Mouse (Mus musculus): ENCODE data around the gene Irf3. TPM values are rescaled to one million over a fixed set of nuclear protein-coding genes. Genes with fewer than 3 reads are reported as not detected.

Gene Irf3
- polyA plus RNA-seq, 1 experiment: 108 TPM

DNA sequence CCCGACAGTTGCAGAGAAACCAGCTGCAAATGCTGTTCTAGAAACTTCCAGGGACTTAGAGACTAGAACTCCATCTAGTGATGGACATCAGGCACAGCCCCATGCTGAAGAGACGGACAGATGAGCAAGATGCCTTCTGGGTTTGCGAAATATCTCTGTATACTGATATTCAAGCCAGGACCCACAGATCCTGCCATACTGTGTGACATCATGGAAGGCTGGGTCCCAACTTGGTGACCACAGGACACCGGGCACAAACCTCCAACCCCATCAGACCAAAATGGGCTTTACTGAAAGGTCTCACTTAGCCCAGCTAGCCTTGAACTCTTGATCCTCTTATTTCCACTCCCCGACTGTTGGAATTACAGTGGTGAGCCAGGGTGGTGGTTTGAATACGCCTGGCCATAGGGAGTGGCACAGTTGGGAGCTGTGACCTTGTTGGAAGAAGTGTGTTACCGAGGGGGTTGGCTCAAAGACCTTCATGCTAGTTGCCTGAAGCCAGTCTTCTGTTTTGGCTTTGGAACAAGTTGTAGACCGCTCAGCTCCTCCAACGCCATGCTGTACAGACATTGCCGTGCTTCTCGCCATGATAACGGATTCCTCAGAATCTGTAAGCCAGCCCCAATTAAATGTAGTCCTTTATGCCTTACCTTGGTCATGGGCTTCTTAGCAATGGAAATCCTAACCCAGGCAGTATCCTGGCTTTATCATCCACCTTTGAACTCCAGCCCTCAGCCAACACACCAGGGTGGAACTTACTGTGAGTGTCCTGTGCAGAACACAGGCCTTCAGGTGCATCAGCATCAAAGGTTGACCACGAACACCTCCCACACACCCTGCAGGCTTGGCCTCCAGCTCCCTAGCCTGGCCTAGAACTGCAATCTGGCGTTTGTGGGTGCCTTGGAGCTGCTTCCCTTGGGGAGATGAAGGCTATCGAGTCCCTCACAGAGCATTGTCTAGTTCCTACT, 27.1 kb downstream of the Irf3 start:
- H3K4me1 ChIP-seq (ENCODE audit: control insufficient read depth, insufficient read depth, low read length): peaks cover 2% of the 10 kb centered on the region; the same call in 1 of the 2 replicates
- TF ChIP-seq POLR2A (IDR thresholded peaks at IDR 0.05; ENCODE audit: control insufficient read depth, low read depth, low read length) (no peak), CTCF (IDR thresholded peaks at IDR 0.05; ENCODE audit: control insufficient read depth, insufficient read depth, insufficient replicate concordance, low read depth, low read length) (no peak)
- H3K4me3 ChIP-seq (ENCODE audit: control insufficient read depth, low read depth, low read length): no peak overlapping the region
- H3K36me3 ChIP-seq (ENCODE audit: control insufficient read depth, insufficient read depth, low read length): no peaks in the 10 kb centered on the region
- H3K27ac ChIP-seq (ENCODE audit: control insufficient read depth, insufficient read depth, low read depth, low read length): no peak overlapping the region
- no peaks in the 10 kb centered on the region for H3K27me3 ChIP-seq (ENCODE audit: control insufficient read depth, insufficient read depth, low read length)

- Histone ChIP-seq H3K27ac (ENCODE audit: control insufficient read depth, insufficient read depth, low read depth, low read length) (no peak overlapping the region; the same call in 1 of the 2 replicates), H3K4me3 (ENCODE audit: control insufficient read depth, low read depth, low read length) (no peak overlapping the region), H3K36me3 (ENCODE audit: control insufficient read depth, insufficient read depth, low read length) (no peaks in the 10 kb centered on the region), H3K4me1 (ENCODE audit: control insufficient read depth, insufficient read depth, low read length) (peaks cover 2% of the 10 kb centered on the region; the same call in 1 of the 2 replicates), H3K27me3 (ENCODE audit: control insufficient read depth, insufficient read depth, low read length) (no peaks in the 10 kb centered on the region)
- TF ChIP-seq CTCF (IDR thresholded peaks at IDR 0.05; ENCODE audit: control insufficient read depth, insufficient read depth, insufficient replicate concordance, low read depth, low read length) (no peak), POLR2A (IDR thresholded peaks at IDR 0.05; ENCODE audit: control insufficient read depth, low read depth, low read length) (no peak)
Measured at GRCm38 (mm10) chr7:45025601-45026220, 28.3 kb downstream of the Irf3 start.

GRCm38 (mm10) chr7:45026256-45026655, 28.8 kb downstream of the Irf3 start:
- H3K27ac ChIP-seq (ENCODE audit: control insufficient read depth, insufficient read depth, low read depth, low read length): no peak overlapping the region
- TF ChIP-seq POLR2A (IDR thresholded peaks at IDR 0.05; ENCODE audit: control insufficient read depth, low read depth, low read length) (no peak), CTCF (IDR thresholded peaks at IDR 0.05; ENCODE audit: control insufficient read depth, insufficient read depth, insufficient replicate concordance, low read depth, low read length) (no peak)
- no peaks in the 10 kb centered on the region for H3K36me3 ChIP-seq (ENCODE audit: control insufficient read depth, insufficient read depth, low read length)
- no peak overlapping the region for H3K4me3 ChIP-seq (ENCODE audit: control insufficient read depth, low read depth, low read length)
- H3K27me3 ChIP-seq (ENCODE audit: control insufficient read depth, insufficient read depth, low read length): no peaks in the 10 kb centered on the region
- peaks cover 2% of the 10 kb centered on the region; the same call in 1 of the 2 replicates for H3K4me1 ChIP-seq (ENCODE audit: control insufficient read depth, insufficient read depth, low read length)

DNA sequence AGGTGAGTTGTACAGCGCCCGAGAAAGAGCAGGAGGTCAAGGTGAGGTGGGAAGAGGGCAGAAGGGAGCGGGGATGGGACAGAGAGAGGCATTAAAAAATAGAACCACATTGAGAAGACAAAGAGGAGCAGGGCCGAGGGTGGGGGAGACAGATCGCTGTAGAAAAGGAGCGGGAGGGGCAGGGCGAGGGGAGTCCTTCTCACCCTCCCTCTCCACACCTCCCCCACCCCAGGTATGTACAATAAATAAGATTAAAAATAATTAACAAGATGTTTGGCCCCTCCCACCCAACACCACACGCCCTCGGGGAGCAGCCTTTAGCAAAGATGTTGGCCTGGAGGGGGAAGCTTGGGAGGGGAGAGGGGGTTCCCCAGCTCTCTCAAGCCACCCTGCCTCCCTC, 30.3 kb downstream of the Irf3 start:
- Histone ChIP-seq H3K36me3 (ENCODE audit: control insufficient read depth, insufficient read depth, low read length) (no peaks in the 10 kb centered on the region), H3K27me3 (ENCODE audit: control insufficient read depth, insufficient read depth, low read length) (no peaks in the 10 kb centered on the region), H3K4me1 (ENCODE audit: control insufficient read depth, insufficient read depth, low read length) (peaks cover 2% of the 10 kb centered on the region; the same call in 1 of the 2 replicates), H3K27ac (ENCODE audit: control insufficient read depth, insufficient read depth, low read depth, low read length) (no peak overlapping the region), H3K4me3 (ENCODE audit: control insufficient read depth, low read depth, low read length) (no peak overlapping the region)
- TF ChIP-seq POLR2A (IDR thresholded peaks at IDR 0.05; ENCODE audit: control insufficient read depth, low read depth, low read length): no peak
- no peak for TF ChIP-seq CTCF (IDR thresholded peaks at IDR 0.05; ENCODE audit: control insufficient read depth, insufficient read depth, insufficient replicate concordance, low read depth, low read length)

DNA sequence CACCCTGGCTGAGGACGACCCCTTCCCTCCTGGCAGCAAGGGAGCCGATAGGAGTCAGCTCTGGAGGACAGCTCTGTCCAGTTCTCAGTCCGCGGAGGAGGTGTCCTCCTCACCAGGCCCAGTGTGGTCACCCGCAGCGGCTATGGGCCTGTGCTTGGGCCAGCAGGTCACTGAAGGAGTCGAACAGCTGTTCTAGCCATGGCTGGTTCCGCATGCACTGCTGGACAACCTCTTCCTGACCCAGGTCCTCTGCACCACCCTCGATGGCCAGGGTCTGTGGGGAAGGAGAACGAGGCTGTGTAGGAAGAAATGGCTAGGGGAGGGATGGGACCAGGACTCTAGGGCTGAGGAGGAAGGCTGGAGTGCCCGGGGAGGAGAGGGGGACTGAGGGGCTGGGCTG, 30.9 kb downstream of the Irf3 start:
- no peak overlapping the region for H3K27ac ChIP-seq (ENCODE audit: control insufficient read depth, insufficient read depth, low read depth, low read length)
- H3K27me3 ChIP-seq (ENCODE audit: control insufficient read depth, insufficient read depth, low read length): no peaks in the 10 kb centered on the region
- no peaks in the 10 kb centered on the region for H3K36me3 ChIP-seq (ENCODE audit: control insufficient read depth, insufficient read depth, low read length)
- H3K4me1 ChIP-seq (ENCODE audit: control insufficient read depth, insufficient read depth, low read length): peaks cover 2% of the 10 kb centered on the region; the same call in 1 of the 2 replicates
- H3K4me3 ChIP-seq (ENCODE audit: control insufficient read depth, low read depth, low read length): no peak overlapping the region
- TF ChIP-seq POLR2A (IDR thresholded peaks at IDR 0.05; ENCODE audit: control insufficient read depth, low read depth, low read length) (no peak), CTCF (IDR thresholded peaks at IDR 0.05; ENCODE audit: control insufficient read depth, insufficient read depth, insufficient replicate concordance, low read depth, low read length) (no peak)

- no peaks in the 10 kb centered on the region for H3K4me1 ChIP-seq (ENCODE audit: control insufficient read depth, insufficient read depth, low read length)
- H3K36me3 ChIP-seq (ENCODE audit: control insufficient read depth, insufficient read depth, low read length): no peaks in the 10 kb centered on the region
- TF ChIP-seq CTCF (IDR thresholded peaks at IDR 0.05; ENCODE audit: control insufficient read depth, insufficient read depth, insufficient replicate concordance, low read depth, low read length): no peak
- no peak for TF ChIP-seq POLR2A (IDR thresholded peaks at IDR 0.05; ENCODE audit: control insufficient read depth, low read depth, low read length)
- H3K27ac ChIP-seq (ENCODE audit: control insufficient read depth, insufficient read depth, low read depth, low read length): no peak overlapping the region
- H3K4me3 ChIP-seq (ENCODE audit: control insufficient read depth, low read depth, low read length): no peak overlapping the region
- no peaks in the 10 kb centered on the region for H3K27me3 ChIP-seq (ENCODE audit: control insufficient read depth, insufficient read depth, low read length)
Measured at GRCm38 (mm10) chr7:45029995-45030394, 32.5 kb downstream of the Irf3 start.

DNA sequence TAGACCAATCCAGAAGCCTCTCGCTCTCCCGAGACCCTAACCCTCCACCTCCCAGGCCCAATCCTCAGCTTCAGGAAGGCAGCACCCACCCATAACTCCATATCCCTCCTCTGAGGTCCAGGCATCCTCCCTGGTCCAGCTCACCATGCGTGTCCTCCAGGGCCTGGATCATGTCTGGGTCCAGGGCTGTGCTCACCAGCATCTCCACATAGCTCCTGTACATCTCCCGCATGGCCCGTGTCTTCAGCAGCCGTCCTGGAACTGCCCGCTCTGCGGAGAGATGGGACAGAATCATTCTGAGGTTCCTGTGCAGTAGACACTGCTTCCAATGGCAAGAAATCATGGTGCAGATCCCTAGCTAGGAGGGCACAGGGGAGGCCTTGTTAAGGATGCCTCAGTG, 33.4 kb downstream of the Irf3 start:
- no peak overlapping the region for H3K27ac ChIP-seq (ENCODE audit: control insufficient read depth, insufficient read depth, low read depth, low read length)
- no peaks in the 10 kb centered on the region for H3K36me3 ChIP-seq (ENCODE audit: control insufficient read depth, insufficient read depth, low read length)
- H3K4me1 ChIP-seq (ENCODE audit: control insufficient read depth, insufficient read depth, low read length): no peaks in the 10 kb centered on the region
- no peak for TF ChIP-seq POLR2A (IDR thresholded peaks at IDR 0.05; ENCODE audit: control insufficient read depth, low read depth, low read length)
- TF ChIP-seq CTCF (IDR thresholded peaks at IDR 0.05; ENCODE audit: control insufficient read depth, insufficient read depth, insufficient replicate concordance, low read depth, low read length): no peak
- H3K27me3 ChIP-seq (ENCODE audit: control insufficient read depth, insufficient read depth, low read length): no peaks in the 10 kb centered on the region
- H3K4me3 ChIP-seq (ENCODE audit: control insufficient read depth, low read depth, low read length): no peak overlapping the region
